ENCODE assay signal across 8 mouse cellular contexts in genomic region chr4:135495397-135495791, GRCm38 (mm10). TPM values are rescaled to one million over a fixed set of nuclear protein-coding genes. Genes with fewer than 3 reads are reported as not detected.
A peak's percentile ranks its signal among the peaks of the same experiment; 100 is the strongest.
DNase-seq lines count a peak whose midpoint lies in the region; ATAC-seq and TF ChIP-seq lines count a peak whose summit lies in the region.

No protein-coding gene starts in this region.

- H3K27ac ChIP-seq in cerebellum, adult 2 months (ENCODE audit: insufficient read depth, low read length), result no peak overlapping the region
- no peak overlapping the region; the same call in 1 of the 2 replicates for H3K27ac ChIP-seq in lung, postnatal 0 days (ENCODE audit: low read length)
- no peak overlapping the region for H3K27ac ChIP-seq in limb, embryonic 15.5 days
- no peak overlapping the region for H3K27ac ChIP-seq in stomach, embryonic 16.5 days (ENCODE audit: low read length)

- H3K27me3 ChIP-seq in cerebellum, adult 2 months (ENCODE audit: control insufficient read depth, insufficient read depth, low read length), result no peaks in the 10 kb centered on the region
- H3K27me3 ChIP-seq in lung, postnatal 0 days (replicated peaks; ENCODE audit: insufficient read depth, low read length), result no peaks in the 10 kb centered on the region
- no peaks in the 10 kb centered on the region for H3K27me3 ChIP-seq in limb, embryonic 15.5 days
- H3K27me3 ChIP-seq in stomach, embryonic 16.5 days (ENCODE audit: control insufficient read depth, insufficient read depth, low read length), result no peaks in the 10 kb centered on the region

- no peaks in the 10 kb centered on the region for H3K36me3 ChIP-seq in lung, postnatal 0 days (ENCODE audit: insufficient read depth, low read length)
- H3K36me3 ChIP-seq in limb, embryonic 15.5 days, result no peaks in the 10 kb centered on the region; the same call in 1 of the 2 replicates
- H3K36me3 ChIP-seq in stomach, embryonic 16.5 days (ENCODE audit: control insufficient read depth, insufficient read depth, low read length), result no peaks in the 10 kb centered on the region

- WGBS in cerebellum, adult 2 months, result 16% methylated on average over 9 of the region's 9 CpGs
- WGBS in lung, postnatal 0 days, result 8% methylated on average over 9 of the region's 9 CpGs
- WGBS in limb, embryonic 15.5 days, result 11% methylated on average over 9 of the region's 9 CpGs
- 13% methylated on average over 9 of the region's 9 CpGs for WGBS in stomach, embryonic 16.5 days

- H3K4me1 ChIP-seq in cerebellum, adult 2 months (ENCODE audit: control insufficient read depth, insufficient read depth, low read length), result peaks cover 11% of the 10 kb centered on the region
- H3K4me1 ChIP-seq in lung, postnatal 0 days (ENCODE audit: insufficient read depth, low read depth, low read length), result no peaks in the 10 kb centered on the region; the same call in 1 of the 2 replicates
- H3K4me1 ChIP-seq in limb, embryonic 15.5 days, result peaks cover 17% of the 10 kb centered on the region
- H3K4me1 ChIP-seq in stomach, embryonic 16.5 days (ENCODE audit: control insufficient read depth, insufficient read depth, low read length), result 0 out of 2 replicates have a peak, but pooled peaks cover 5% of the 10 kb centered on the region

- TF ChIP-seq CTCF in cerebellum, adult 2 months (IDR thresholded peaks at IDR 0.05; ENCODE audit: borderline replicate concordance, insufficient read depth, low read depth, low read length), result no peak
- TF ChIP-seq CTCF in lung, postnatal 0 days (IDR thresholded peaks at IDR 0.05), result no peak

- DNase-seq in cerebellum, adult 2 months, result no peak
- no peak for DNase-seq in cerebellum, adult 8-10 months
- no peak for DNase-seq in lung, postnatal 0 days (ENCODE audit: low spot score)
- DNase-seq in lung, postnatal 14 days, result no peak
- DNase-seq in frontal cortex, postnatal 25 days (ENCODE audit: low spot score in 2 of 2), result no peak
- no peak for DNase-seq in natural killer cell, adult 2 months (ENCODE audit: low spot score in 2 of 2)

- no peak for TF ChIP-seq EP300 in lung, postnatal 0 days (IDR thresholded peaks at IDR 0.05)

- no peak for TF ChIP-seq POLR2A in cerebellum, adult 2 months (IDR thresholded peaks at IDR 0.05; ENCODE audit: borderline replicate concordance, insufficient read depth, low read length)

- no peak overlapping the region for H3K9ac ChIP-seq in lung, postnatal 0 days (replicated peaks; ENCODE audit: low read depth)
- H3K9ac ChIP-seq in limb, embryonic 15.5 days, result no peak overlapping the region
- H3K9ac ChIP-seq in stomach, embryonic 16.5 days (ENCODE audit: low read length), result no peak overlapping the region

- peak overlapping the region; percentile 85 for H3K4me3 ChIP-seq in cerebellum, adult 2 months (replicated peaks; ENCODE audit: insufficient read depth, low read depth, low read length)
- H3K4me3 ChIP-seq in lung, postnatal 0 days (ENCODE audit: low read depth, low read length), result peak overlapping the region; percentile 55; the same call in 1 of the 2 replicates
- peak overlapping the region; percentile 60 for H3K4me3 ChIP-seq in limb, embryonic 15.5 days
- H3K4me3 ChIP-seq in stomach, embryonic 16.5 days (replicated peaks; ENCODE audit: low read length), result peak overlapping the region; percentile 68

- H3K9me3 ChIP-seq in lung, postnatal 0 days (ENCODE audit: low read length), result no peaks in the 10 kb centered on the region; the same call in 1 of the 2 replicates
- no peaks in the 10 kb centered on the region for H3K9me3 ChIP-seq in limb, embryonic 15.5 days
- no peaks in the 10 kb centered on the region for H3K9me3 ChIP-seq in stomach, embryonic 16.5 days (replicated peaks; ENCODE audit: control insufficient read depth, low read length)

- H3K4me2 ChIP-seq in lung, postnatal 0 days (replicated peaks; ENCODE audit: low read depth, low read length), result peak overlapping the region; percentile 95
- H3K4me2 ChIP-seq in limb, embryonic 15.5 days, result peak overlapping the region; percentile 91
- H3K4me2 ChIP-seq in stomach, embryonic 16.5 days (ENCODE audit: low read depth, low read length), result peak overlapping the region; percentile 78

- ATAC-seq in lung, postnatal 0 days, result no peak
- ATAC-seq in limb, embryonic 15.5 days (ENCODE audit: insufficient number of reproducible peaks, low FRiP score, low TSS enrichment, low read depth), result no peak
- ATAC-seq in stomach, embryonic 16.5 days (ENCODE audit: insufficient read depth, low FRiP score), result no peak

RNA-seq across cellular contexts. Expression of gene Nipal3, which starts 0.6 kb away (rescaled TPM):
- polyA plus RNA-seq in cerebellum, adult 2 months (2012; rRNA removed), result 57.5 and 60.9 TPM in 2 replicates
- 9.7 and 12.0 TPM in 2 replicates for polyA plus RNA-seq in lung, postnatal 0 days (2015; fragmentation: Nextera tagmentation; extraction: Ambion mirVana)
- 2.3 and 2.4 TPM in 2 replicates for polyA plus RNA-seq in limb, embryonic 15.5 days (2015; fragmentation: Nextera tagmentation; extraction: Ambion mirVana)
- polyA plus RNA-seq in stomach, embryonic 16.5 days (2015; fragmentation: Nextera tagmentation; extraction: Ambion mirVana), result 4.7 and 4.8 TPM in 2 replicates

RNA-seq across cellular contexts. Expression of gene Stpg1, which starts 0.8 kb away (rescaled TPM):
- 0.72 and 0.76 TPM in 2 replicates for polyA plus RNA-seq in cerebellum, adult 2 months (2012; rRNA removed)
- 0.83 and 0.85 TPM in 2 replicates for polyA plus RNA-seq in lung, postnatal 0 days (2015; fragmentation: Nextera tagmentation; extraction: Ambion mirVana)
- 0.12 and 0.31 TPM in 2 replicates for polyA plus RNA-seq in limb, embryonic 15.5 days (2015; fragmentation: Nextera tagmentation; extraction: Ambion mirVana)
- 0.17 and 0.29 TPM in 2 replicates for polyA plus RNA-seq in stomach, embryonic 16.5 days (2015; fragmentation: Nextera tagmentation; extraction: Ambion mirVana)
